Mouse (Mus musculus) ES-CJ7 (cell line): Measurements from ENCODE around the gene Atg7.

ENCODE experiments used
- DNase-seq: peaks from one replicate; pipeline ENCODE4 v3.0.0; 2011; ENCODE audit warnings: low read depth, low spot score

The Atg7 gene

GRCm38 (mm10) chr6:114851688-114852087 is 208.8 kb downstream of the Atg7 start:
- DNase-seq = no peak

- DNase-seq = no peak
Observed at GRCm38 (mm10) chr6:114852739-114853138, 209.8 kb downstream of the Atg7 start.

- no peak for DNase-seq
Observed at GRCm38 (mm10) chr6:114854368-114854767, 211.5 kb downstream of the Atg7 start.

GRCm38 (mm10) chr6:114855644-114856043 is 212.7 kb downstream of the Atg7 start:
- no peak for DNase-seq

- DNase-seq = no peak
Observed at GRCm38 (mm10) chr6:114856501-114856900, 213.6 kb downstream of the Atg7 start.

GRCm38 (mm10) chr6:114857996-114858721 is 215.3 kb downstream of the Atg7 start:
- no peak for DNase-seq

GRCm38 (mm10) chr6:114858722-114859053 is 215.8 kb downstream of the Atg7 start:
- no peak for DNase-seq

GRCm38 (mm10) chr6:114860677-114861568 is 218.0 kb downstream of the Atg7 start:
- DNase-seq = no peak

GRCm38 (mm10) chr6:114861591-114861990 is 218.7 kb downstream of the Atg7 start:
- no peak for DNase-seq

GRCm38 (mm10) chr6:114862046-114862445 is 219.1 kb downstream of the Atg7 start:
- no peak for DNase-seq

- no peak for DNase-seq
Observed at GRCm38 (mm10) chr6:114863501-114863900, 220.6 kb downstream of the Atg7 start.

GRCm38 (mm10) chr6:114864421-114864820 is 221.5 kb downstream of the Atg7 start:
- DNase-seq = no peak

- no peak for DNase-seq
Observed at GRCm38 (mm10) chr6:114866078-114866477, 223.2 kb downstream of the Atg7 start.

GRCm38 (mm10) chr6:114866619-114867018 is 223.7 kb downstream of the Atg7 start:
- DNase-seq = no peak

- no peak for DNase-seq
Observed at GRCm38 (mm10) chr6:114868656-114869055, 225.8 kb downstream of the Atg7 start.

GRCm38 (mm10) chr6:114869501-114870076 is 226.7 kb downstream of the Atg7 start:
- DNase-seq = no peak

- DNase-seq = peak; percentile 38
Observed at GRCm38 (mm10) chr6:114871010-114871660, 228.2 kb downstream of the Atg7 start.

GRCm38 (mm10) chr6:114873808-114874137 is 230.9 kb downstream of the Atg7 start:
- DNase-seq = no peak

GRCm38 (mm10) chr6:114874138-114874928 is 231.4 kb downstream of the Atg7 start:
- DNase-seq = no peak

GRCm38 (mm10) chr6:114875018-114875558 is 232.2 kb downstream of the Atg7 start:
- peak; percentile 64 for DNase-seq

- DNase-seq = no peak
Observed at GRCm38 (mm10) chr6:114876033-114876432, 233.1 kb downstream of the Atg7 start.
